Mouse (Mus musculus): ENCODE measurements around the gene Mmp25.

Gene Mmp25

DNA sequence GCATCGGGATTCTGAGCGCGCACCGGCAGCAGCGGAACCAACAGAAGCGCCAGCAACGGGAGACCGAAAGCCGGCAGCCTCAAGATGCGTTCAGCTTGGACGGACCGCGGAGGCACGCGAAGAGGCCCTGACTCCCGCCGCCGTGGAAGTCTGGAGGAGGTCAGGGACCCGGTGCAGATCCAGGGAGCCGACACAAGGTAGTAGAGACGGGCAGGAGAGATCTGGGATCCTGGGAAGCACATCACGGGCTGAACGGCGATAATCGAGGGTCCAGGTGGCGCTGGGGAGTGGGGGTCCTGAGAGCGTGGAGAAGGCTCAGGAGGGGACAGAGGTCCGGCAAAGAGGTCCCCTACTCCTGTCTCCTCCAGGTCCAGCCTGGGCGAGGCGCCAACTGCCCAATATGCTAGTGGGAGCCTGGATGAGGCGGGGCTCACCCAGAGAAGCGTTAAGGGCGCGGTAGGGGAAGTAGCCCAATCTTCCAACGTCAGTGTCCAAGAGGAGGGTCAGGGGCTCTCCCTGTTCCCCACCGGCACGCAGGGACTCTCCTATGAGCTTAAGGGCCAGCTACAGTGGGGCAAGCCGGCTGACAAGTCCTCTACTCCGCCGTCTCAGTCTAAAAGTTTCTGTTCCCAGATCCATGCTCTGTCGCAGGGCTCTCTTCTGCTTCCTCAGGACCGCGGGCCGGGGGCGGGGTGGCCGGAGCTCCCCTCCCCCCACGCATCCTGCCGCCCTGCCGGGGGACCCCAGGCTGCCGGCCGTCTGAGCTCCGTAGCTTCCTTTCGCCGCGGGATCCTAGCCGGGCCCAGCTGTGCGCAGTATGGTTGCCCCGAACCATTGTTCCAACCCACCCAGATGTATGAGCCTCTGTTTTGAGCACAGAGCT is at the start of gene Mmp25:
Gene Mmp25 (minus strand): TSS at position 665 of the 883 bp plus-strand sequence.
- DNase-seq (ENCODE audit: inconsistent ontology term) = no peak

DNA sequence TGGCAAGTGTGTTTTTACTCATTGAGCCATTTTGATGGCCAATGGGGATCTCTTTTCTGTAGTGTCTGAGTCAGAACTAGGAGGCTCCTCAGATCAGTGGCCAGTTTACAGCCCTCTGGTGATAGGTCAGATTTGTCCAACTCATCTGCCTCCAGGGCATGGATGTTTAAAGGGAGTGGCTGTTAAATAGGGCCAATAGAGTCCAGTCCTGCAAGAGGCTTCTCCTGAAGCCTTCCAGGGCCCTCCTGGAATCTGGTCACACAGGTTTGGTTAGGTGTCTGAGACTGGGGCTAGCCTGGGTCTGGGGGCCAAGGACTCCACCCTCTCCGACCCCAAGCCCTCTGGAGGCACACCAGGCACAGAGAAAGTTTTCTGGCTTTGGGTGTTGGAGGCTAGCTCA is 49.4 kb upstream of the Mmp25 start:
- DNase-seq (ENCODE audit: inconsistent ontology term) = no peak

DNA sequence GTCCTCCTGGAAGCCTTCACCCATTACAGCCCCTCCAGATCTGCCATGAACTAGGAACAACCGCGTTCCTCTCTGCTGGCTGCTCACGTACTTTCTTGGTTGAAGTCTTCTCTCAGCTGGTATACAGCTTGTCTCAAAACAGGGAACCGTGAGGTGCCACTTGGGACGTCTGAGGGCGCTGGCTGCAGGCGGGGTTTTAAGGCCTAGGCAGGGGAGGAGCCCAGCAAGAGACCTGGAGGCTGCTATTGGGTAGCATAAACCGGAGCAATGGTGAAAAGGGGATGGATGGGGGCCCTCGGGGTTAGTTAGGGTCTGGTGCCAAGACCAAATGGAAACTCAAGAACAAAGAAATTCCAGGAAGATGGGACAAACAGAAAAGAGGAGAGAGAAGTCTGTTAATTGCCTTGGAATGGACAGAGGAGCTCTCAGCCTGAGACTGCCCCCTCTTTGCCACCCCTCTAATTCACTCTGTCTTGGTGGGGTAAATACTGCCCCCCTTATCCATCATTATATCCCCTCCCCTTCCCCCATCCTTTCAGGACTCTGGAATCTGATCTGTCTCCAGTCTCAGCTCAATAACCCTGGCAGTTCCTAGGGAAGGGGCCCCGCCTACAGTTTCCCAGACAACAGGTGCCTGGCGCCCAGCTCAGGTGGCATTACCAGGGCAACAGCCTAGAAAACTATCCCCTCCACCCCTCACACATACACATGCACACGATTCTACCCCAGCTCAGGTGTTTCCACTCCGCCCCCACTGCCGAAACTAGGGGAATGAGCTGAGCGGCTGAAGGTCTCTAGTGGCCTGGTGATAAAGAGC is 39.0 kb upstream of the Mmp25 start, which contains the start of gene Cldn9:
Gene Cldn9 (minus strand): TSS at position 171 of the 817 bp plus-strand sequence.
- DNase-seq (ENCODE audit: inconsistent ontology term) = no peak

DNA sequence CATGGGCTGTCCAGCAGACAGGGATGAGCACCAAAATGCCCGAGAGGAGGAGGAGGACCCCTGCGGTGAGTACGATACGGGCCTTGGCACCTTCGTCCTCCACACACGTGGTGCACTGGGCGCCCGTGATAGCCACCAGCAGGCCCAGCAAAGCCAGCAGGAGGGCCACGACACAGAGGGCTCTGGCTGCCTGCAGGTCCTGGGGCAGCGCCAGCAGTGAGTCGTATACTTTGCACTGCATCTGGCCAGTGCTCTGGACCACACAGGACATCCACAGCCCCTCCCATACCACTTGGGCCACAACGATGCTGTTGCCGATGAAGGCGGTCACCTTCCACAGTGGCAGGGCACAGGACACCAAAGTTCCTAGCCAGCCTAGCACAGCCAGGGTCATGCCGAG is 38.1 kb upstream of the Mmp25 start:
- no peak for DNase-seq (ENCODE audit: inconsistent ontology term)

DNA sequence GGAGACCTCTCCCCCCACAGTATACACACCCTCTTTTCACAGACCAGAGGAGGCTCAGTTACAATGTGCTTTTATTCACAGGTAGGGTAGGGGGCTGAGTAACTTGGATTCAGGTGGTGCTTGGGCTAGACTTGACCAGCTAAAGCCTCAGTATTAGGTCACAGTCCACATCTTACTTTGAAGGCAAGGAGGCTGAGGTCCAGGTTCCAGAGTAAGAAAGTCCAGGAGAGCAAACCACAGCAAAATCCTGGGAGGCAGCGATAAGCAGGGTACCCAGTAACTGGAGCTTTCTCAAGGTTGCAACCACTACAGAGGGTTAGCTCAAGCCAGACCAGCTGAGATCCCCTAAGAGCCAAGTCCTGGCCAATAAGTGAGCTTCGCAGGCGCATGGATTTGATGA is 37.5 kb upstream of the Mmp25 start:
- DNase-seq (ENCODE audit: inconsistent ontology term) = no peak

DNA sequence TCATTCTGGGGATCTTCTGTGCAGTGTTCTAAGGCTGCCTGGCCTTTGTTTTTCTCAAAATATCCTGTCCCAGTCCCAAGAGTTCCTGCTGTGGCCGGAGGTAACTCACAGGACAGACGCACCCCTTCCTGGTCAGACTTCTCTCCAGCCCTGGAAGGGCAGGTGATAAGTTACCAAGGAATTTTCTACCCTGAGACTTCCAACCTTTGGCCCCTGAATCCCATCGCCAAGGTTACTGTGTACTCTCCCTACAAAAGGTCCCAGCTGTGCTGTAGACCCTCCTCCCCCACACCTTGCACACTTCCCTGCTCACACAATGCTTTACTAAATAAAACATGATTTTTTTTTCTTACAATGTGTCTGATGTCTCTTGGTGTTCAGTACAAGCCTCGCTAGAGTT is 37.0 kb upstream of the Mmp25 start:
- DNase-seq (ENCODE audit: inconsistent ontology term) = no peak

DNA sequence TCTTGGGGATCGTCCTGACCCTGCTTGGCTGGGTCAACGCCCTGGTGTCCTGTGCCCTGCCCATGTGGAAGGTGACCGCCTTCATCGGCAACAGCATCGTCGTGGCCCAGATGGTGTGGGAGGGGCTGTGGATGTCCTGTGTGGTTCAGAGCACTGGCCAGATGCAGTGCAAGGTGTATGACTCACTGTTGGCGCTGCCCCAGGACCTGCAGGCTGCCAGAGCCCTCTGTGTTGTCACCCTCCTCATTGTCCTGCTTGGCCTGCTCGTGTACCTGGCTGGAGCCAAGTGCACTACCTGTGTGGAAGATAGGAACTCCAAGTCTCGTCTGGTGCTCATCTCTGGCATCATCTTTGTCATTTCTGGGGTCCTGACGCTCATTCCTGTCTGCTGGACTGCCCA is 36.0 kb upstream of the Mmp25 start:
- DNase-seq (ENCODE audit: inconsistent ontology term) = no peak

DNA sequence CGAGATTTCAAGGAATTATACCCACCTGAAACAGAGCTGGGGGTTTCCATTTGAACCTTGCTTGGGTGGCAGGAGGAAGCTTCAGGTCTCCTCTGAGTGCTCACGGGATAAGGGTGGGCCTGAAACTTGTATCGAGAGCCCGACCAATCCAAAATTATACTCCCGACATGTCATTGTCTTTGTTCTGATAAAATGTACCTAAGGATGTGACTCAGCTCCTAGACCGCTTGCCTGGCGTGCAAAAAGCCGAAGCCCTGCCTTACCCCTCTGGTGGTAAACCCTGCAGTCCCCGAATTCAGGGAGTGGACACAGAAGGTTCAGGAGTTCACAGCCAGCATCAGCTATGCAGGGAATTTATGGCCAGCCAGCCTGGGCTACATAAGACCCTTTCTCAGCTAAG is 35.3 kb upstream of the Mmp25 start:
- DNase-seq (ENCODE audit: inconsistent ontology term) = no peak

DNA sequence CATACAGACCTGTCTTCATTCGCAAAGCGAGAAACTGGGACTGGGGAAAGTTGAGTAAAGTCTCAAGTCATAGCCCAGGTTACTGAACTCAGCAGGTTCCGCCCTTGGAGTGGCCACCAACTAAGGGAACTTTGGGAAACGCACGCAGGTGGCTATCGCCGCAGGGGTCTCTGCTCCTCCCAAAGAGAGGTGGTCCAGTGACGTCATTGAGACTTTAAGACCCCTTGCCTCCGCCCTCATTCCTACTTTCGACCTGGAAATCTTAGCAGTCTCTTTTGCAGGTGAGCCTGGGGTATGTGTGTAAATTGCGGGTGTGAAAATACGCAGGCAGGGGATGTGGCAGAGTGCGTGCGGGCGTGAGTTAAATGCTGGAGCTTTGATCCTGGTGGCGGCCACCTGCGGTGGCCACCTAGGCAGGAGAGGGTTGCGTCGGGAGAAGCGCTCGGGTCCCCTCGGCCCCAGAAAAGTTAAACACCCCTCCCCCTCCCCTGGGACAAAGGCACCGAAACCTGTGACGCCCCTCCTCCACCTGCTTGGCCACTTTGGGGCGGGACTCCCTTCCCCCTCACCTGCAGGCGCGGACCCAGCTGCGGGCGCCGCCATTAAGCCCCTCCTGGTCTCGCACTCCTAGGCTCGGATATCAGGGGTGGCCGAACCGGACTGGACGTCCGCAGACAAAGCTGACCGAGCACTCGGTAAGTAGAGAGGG is 34.2 kb upstream of the Mmp25 start, which contains the start of gene Cldn6:
Gene Cldn6 (plus strand): TSS at position 123 of the 709 bp plus-strand sequence.
- DNase-seq (ENCODE audit: inconsistent ontology term) = no peak

DNA sequence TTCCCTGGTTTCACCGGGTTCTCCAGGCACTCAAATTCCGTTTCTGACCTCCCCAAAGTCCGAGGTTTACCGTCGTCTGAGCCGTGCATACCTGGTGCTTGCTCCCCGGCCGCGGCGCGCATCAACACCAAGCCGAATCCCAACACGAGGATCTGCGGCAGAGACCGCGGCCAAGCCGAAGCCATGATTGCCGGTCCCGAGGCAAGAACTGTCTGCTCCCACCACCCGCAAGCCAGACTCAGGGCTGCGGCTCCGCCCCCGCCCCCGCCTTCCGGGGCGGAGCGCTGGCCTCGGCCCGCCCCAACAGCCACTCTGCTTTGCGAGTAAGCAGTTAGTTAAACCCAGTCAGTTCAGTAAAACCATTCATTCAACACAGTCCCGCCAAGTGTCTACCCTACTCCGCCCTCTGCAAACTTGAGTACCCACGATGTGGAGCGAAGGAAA is 32.2 kb upstream of the Mmp25 start, which contains the start of gene Tnfrsf12a:
Gene Tnfrsf12a (minus strand): TSS at position 233 of the 444 bp plus-strand sequence.
- peak; percentile 96 for DNase-seq (ENCODE audit: inconsistent ontology term)

DNA sequence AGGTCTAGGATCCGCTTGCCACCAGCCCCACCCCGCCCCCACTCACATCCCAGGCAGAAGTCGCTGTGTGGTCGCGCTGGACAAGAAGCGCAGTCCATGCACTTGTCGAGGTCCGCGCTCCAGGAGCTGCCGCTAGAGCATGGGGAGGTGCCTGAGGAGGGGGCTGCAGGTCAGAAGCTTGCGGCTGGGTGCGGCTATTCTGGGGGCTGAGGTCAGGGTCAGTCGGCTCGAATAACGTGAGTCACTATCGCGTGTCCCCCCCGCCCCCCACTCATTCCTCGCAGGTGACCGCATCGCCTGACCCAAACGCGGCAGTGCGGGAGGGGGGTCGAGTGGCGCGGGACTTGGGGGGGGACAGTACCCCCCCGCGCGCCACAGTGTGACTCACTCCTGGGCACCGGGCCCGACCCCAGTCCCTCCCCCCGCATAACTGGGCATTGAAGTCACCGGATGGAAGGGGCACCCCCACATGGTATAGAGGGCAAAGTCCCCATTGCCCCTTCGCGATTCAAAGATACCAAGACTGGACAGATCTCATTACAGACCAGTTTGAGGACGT is 31.5 kb upstream of the Mmp25 start:
- DNase-seq (ENCODE audit: inconsistent ontology term) = peak; percentile 96

DNA sequence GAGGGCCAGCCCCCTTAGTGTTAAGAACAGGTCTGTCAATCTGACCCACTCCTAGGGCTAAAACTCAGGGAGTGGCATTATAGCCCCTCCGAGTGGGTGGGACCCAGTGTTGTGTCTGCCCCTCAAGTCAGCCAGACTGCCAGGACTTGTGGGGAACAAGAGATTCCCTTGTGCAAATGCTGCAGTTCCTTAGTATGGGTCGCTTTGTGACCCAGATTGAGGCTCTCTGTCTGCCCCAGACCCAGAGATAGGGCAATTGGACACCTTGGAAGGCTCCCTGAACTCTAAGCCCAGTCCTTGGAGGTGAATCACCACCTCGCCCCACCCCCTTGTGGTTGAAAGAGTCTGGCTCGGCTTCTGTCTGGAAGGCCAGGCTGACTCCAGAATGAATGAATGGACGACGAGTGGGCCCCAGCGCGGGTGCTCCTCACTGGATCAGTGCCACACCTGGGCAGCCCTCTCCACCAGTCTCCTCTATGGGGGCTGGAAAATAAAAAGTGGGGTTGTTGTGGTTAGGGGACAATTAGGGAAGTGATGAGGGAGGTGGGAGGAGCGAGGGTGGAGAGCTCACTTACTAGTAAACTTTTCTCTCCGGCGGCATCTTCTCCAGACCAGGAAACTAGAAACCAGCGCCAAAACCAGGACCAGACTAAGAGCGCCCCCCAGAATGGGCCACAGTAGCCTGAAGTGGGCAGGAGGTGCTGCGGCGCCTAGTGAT is 30.6 kb upstream of the Mmp25 start:
- peak; percentile 98 for DNase-seq (ENCODE audit: inconsistent ontology term)

DNA sequence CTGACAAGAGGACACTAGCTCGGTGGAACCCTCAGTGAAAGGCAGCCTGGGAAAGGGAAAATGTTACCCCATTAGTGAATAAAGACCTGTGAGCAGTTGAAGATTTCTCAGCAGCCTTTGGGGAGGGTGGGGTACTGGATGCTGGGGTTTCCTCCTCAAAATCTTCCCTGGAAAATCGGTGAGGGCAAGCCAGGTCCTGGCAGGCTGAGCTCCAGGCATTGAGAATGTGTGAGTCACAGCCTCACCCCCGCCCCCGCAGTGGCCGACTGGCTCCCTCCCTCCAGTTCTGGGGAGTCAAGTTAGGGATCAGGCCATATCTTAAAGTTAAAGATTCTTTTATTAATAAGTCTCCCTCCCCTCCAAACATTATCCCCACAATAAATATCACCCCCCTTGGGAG is 30.1 kb upstream of the Mmp25 start:
- peak; percentile 97 for DNase-seq (ENCODE audit: inconsistent ontology term)

DNA sequence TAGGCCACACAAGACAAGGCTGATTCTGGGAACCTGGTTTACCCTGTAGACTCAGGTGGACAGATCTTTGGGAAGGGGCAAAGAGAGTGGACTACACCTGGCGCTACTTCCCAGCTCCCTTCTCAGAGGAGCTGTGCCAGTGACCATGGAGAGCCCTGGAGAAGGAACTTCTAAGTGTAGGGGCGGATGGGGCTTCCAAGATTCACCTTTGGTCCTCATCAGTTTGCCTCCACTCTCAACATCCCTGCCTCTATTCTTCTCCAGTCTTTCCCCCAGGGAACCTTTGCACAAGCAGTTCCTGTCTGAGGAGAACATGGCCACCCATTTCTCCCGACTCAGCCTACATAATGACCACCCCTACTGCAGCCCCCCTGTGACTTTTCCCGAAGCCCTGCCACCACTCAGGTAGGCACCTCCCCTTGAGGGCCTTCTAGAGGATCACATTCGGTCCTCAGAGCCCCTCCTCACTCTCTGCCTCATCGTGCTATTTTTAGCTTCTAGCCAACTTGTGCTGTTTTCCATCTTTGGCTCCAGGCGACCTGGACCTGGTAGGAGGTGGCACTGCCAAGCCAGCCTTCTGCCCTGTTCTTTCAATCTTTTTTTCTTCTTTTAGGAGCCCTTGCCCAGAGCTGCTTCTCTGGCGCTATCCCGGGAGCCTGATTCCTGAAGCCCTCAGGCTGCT is 29.3 kb upstream of the Mmp25 start:
- peak; percentile 56 for DNase-seq (ENCODE audit: inconsistent ontology term)

DNA sequence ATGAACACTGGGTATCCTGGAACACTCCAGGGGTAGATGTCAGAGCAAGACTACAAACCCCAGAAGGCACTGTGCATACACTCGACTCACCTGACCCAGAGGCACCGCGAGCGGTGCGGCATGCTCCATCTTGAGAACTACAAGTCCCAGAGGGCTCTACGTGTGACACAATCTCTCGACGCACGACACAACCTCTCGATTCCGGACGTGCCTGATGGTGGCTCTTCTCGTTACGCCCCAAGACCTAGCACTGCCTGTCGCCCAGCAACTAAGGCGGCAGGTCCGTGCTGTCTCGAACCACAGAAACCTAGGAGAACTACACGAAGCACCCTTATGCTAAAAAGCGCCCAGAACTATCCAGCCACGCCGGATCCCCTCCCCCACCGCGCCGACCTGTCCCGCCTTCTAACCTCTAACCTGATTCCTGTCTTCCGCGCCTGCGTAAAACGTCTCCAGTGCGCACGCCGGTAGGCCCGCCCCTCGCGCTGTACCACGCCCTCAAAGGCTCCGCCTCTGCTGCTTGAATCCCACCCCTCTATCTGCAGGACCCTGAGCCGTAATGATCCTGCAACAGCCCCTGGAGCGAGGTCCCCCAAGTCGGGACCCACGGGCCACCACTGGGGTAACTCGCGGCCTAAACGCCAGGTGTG is 28.5 kb upstream of the Mmp25 start, which contains the start of the genes Hcfc1r1 and Thoc6:
Gene Hcfc1r1 (plus strand): TSS at position 173 of the 650 bp plus-strand sequence.
Gene Thoc6 (minus strand): TSS at position 459 of the 650 bp plus-strand sequence.
- DNase-seq (ENCODE audit: inconsistent ontology term) = peak; percentile 93

DNA sequence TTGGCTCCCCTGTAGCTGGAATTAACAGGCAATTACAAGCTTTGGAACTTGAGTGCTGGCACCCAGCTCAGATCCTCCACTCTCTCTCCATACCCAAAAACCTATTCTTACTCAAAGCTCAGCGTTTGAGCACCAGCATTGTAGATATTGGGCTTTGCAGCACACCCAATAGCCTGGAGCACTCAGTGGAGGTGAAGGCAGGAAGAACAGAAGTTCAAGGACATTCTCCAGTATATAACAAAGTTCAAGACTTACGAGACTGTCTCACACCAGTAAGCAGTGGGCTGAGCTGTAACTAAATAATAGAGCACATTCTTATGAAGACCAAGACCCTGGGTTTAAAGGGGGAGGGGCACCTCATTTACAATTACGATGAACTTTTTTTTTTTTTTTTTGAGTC is 27.7 kb upstream of the Mmp25 start:
- DNase-seq (ENCODE audit: inconsistent ontology term) = no peak

DNA sequence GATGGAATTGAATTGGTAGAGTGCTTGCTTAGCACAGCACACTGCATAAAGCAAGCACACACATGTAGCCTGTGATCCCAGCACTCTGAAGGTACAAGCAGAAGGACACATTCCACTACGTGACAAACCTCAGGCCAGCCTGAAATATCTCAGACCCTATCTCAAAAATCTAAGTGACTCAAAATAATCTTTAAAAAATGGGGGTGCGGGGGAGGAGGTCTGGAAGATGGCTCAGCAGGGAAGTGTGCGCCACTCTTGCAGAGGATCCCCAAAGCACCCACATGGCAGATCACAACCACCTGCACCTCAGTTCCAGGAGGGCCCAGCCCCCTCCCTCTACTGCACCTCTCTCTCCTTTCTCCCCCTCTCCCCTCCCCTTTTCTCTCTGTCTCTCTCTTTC is 26.4 kb upstream of the Mmp25 start:
- no peak for DNase-seq (ENCODE audit: inconsistent ontology term)

DNA sequence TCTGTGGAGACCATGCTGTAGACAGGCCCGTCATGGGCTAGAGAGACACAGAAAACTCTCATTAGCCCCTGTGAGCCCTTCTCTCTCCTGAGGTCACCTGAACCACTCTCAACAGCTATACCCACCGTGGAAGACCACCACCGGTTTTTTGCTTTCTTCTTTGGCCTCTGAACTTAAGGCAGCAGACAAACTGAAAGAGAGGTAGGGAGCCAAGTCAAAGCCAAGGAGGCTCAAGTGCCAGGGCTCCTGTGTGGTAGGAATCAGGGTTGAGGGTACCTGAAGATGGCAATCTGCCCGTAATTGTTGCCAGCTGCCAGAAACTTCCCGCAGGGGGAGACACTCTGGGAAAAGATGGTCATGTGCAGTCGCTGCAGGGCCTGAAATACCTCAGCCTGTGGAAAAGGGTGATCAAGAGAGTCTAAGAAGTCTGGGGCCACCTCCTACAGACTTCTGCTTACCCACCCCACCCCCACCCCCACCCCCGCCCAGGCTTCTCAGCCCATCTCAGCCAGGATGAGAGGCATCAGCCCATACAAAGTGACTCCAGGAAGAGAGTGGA is 25.5 kb upstream of the Mmp25 start:
- DNase-seq (ENCODE audit: inconsistent ontology term) = no peak

DNA sequence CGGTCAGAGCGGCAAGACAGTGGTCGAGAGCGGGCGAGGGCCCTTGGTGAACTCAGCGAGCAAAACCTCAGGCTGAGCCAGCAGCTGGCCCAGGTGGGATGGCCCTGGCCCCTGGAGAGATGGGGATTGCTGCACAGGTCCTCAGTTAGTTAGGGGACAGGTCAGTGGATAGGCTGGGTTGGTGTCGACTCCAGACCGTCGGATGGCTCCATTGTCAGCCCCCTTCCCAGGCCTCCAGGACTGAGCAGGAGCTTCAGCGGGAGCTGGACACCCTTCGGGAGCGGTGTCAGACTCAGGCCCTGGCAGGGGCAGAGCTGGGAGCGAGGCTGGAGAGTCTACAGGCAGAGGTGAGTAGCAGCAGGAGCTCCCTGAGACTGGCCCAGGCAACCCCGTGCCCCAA is 20.4 kb upstream of the Mmp25 start:
- no peak for DNase-seq (ENCODE audit: inconsistent ontology term)

Measured in Muller cell, postnatal 12 days (primary cell).